Mouse (Mus musculus): Measurements from ENCODE around the gene Wdr92. TPM values are rescaled to one million over a fixed set of nuclear protein-coding genes. Genes with fewer than 3 reads are reported as not detected.

Wdr92 gene
- polyA plus RNA-seq, 1 experiment from 2014 or later, result 29.4 TPM

- Histone ChIP-seq H3K36me3 (ENCODE audit: control insufficient read depth, insufficient read depth, low read length) (no peaks in the 10 kb centered on the region; the same call in 1 of the 2 replicates), H3K9ac (replicated peaks; ENCODE audit: low read depth, low read length) (no peak overlapping the region), H3K4me3 (ENCODE audit: low read depth, low read length) (no peak overlapping the region), H3K27ac (ENCODE audit: low read length) (no peak overlapping the region), H3K4me1 (ENCODE audit: control insufficient read depth, insufficient read depth, low read length) (peaks cover 16% of the 10 kb centered on the region; the same call in 1 of the 2 replicates), H3K9me3 (ENCODE audit: control insufficient read depth, low read depth, low read length) (peaks cover 5% of the 10 kb centered on the region; the same call in 1 of the 2 replicates), H3K27me3 (ENCODE audit: control insufficient read depth, insufficient read depth, low read length) (no peaks in the 10 kb centered on the region), H3K4me2 (replicated peaks; ENCODE audit: low read depth, low read length) (no peak overlapping the region)
- ATAC-seq (ENCODE audit: insufficient number of reproducible peaks, insufficient read depth, low FRiP score, low read depth), result no peak
- WGBS, result 53% methylated on average over 2 of the region's 2 CpGs
Observed at GRCm38 (mm10) chr11:17169262-17169661, 12.6 kb upstream of the Wdr92 start.

GRCm38 (mm10) chr11:17170938-17171729 is 10.8 kb upstream of the Wdr92 start:
- Histone ChIP-seq H3K4me3 (ENCODE audit: low read depth, low read length) (no peak overlapping the region), H3K9ac (replicated peaks; ENCODE audit: low read depth, low read length) (no peak overlapping the region), H3K4me2 (replicated peaks; ENCODE audit: low read depth, low read length) (no peak overlapping the region), H3K27ac (ENCODE audit: low read length) (no peak overlapping the region), H3K36me3 (ENCODE audit: control insufficient read depth, insufficient read depth, low read length) (no peaks in the 10 kb centered on the region; the same call in 1 of the 2 replicates), H3K4me1 (ENCODE audit: control insufficient read depth, insufficient read depth, low read length) (peaks cover 12% of the 10 kb centered on the region; the same call in 1 of the 2 replicates), H3K27me3 (ENCODE audit: control insufficient read depth, insufficient read depth, low read length) (no peaks in the 10 kb centered on the region), H3K9me3 (ENCODE audit: control insufficient read depth, low read depth, low read length) (peaks cover 10% of the 10 kb centered on the region; the same call in 1 of the 2 replicates)
- no peak for ATAC-seq (ENCODE audit: insufficient number of reproducible peaks, insufficient read depth, low FRiP score, low read depth)
- 95% methylated on average over 1 of the region's 1 CpGs for WGBS

- no peak overlapping the region for H3K4me2 ChIP-seq (replicated peaks; ENCODE audit: low read depth, low read length)
- no peak overlapping the region for H3K27ac ChIP-seq (ENCODE audit: low read length)
- ATAC-seq (ENCODE audit: insufficient number of reproducible peaks, insufficient read depth, low FRiP score, low read depth), result no peak
- H3K27me3 ChIP-seq (ENCODE audit: control insufficient read depth, insufficient read depth, low read length), result no peaks in the 10 kb centered on the region
- H3K36me3 ChIP-seq (ENCODE audit: control insufficient read depth, insufficient read depth, low read length), result no peaks in the 10 kb centered on the region; the same call in 1 of the 2 replicates
- H3K4me3 ChIP-seq (ENCODE audit: low read depth, low read length), result no peak overlapping the region
- WGBS, result 94% methylated on average over 4 of the region's 4 CpGs
- H3K4me1 ChIP-seq (ENCODE audit: control insufficient read depth, insufficient read depth, low read length), result peaks cover 12% of the 10 kb centered on the region; the same call in 1 of the 2 replicates
- H3K9ac ChIP-seq (replicated peaks; ENCODE audit: low read depth, low read length), result no peak overlapping the region
- H3K9me3 ChIP-seq (ENCODE audit: control insufficient read depth, low read depth, low read length), result peaks cover 10% of the 10 kb centered on the region; the same call in 1 of the 2 replicates
Observed at GRCm38 (mm10) chr11:17172300-17172699, 9.6 kb upstream of the Wdr92 start.

GRCm38 (mm10) chr11:17176638-17177037 is 5.3 kb upstream of the Wdr92 start:
- no peak overlapping the region for H3K4me3 ChIP-seq (ENCODE audit: low read depth, low read length)
- no peaks in the 10 kb centered on the region for H3K27me3 ChIP-seq (ENCODE audit: control insufficient read depth, insufficient read depth, low read length)
- H3K9me3 ChIP-seq (ENCODE audit: control insufficient read depth, low read depth, low read length), result peaks cover 10% of the 10 kb centered on the region; the same call in 1 of the 2 replicates
- no peaks in the 10 kb centered on the region for H3K4me1 ChIP-seq (ENCODE audit: control insufficient read depth, insufficient read depth, low read length)
- H3K9ac ChIP-seq (replicated peaks; ENCODE audit: low read depth, low read length), result no peak overlapping the region
- H3K36me3 ChIP-seq (ENCODE audit: control insufficient read depth, insufficient read depth, low read length), result no peaks in the 10 kb centered on the region; the same call in 1 of the 2 replicates
- ATAC-seq (ENCODE audit: insufficient number of reproducible peaks, insufficient read depth, low FRiP score, low read depth), result no peak
- WGBS, result 96% methylated on average over 1 of the region's 1 CpGs
- H3K4me2 ChIP-seq (replicated peaks; ENCODE audit: low read depth, low read length), result no peak overlapping the region
- H3K27ac ChIP-seq (ENCODE audit: low read length), result no peak overlapping the region

GRCm38 (mm10) chr11:17180753-17181152 is 1.2 kb upstream of the Wdr92 start:
- H3K4me3 ChIP-seq (ENCODE audit: low read depth, low read length), result no peak overlapping the region
- no peaks in the 10 kb centered on the region for H3K9me3 ChIP-seq (ENCODE audit: control insufficient read depth, low read depth, low read length)
- H3K4me2 ChIP-seq (replicated peaks; ENCODE audit: low read depth, low read length), result no peak overlapping the region
- 79% methylated on average over 3 of the region's 3 CpGs for WGBS
- no peaks in the 10 kb centered on the region for H3K27me3 ChIP-seq (ENCODE audit: control insufficient read depth, insufficient read depth, low read length)
- H3K9ac ChIP-seq (replicated peaks; ENCODE audit: low read depth, low read length), result no peak overlapping the region
- ATAC-seq (ENCODE audit: insufficient number of reproducible peaks, insufficient read depth, low FRiP score, low read depth), result no peak
- no peaks in the 10 kb centered on the region for H3K36me3 ChIP-seq (ENCODE audit: control insufficient read depth, insufficient read depth, low read length)
- no peak overlapping the region for H3K27ac ChIP-seq (ENCODE audit: low read length)
- no peaks in the 10 kb centered on the region for H3K4me1 ChIP-seq (ENCODE audit: control insufficient read depth, insufficient read depth, low read length)

- Histone ChIP-seq H3K9ac (replicated peaks; ENCODE audit: low read depth, low read length) (no peak overlapping the region), H3K4me1 (ENCODE audit: control insufficient read depth, insufficient read depth, low read length) (no peaks in the 10 kb centered on the region), H3K36me3 (ENCODE audit: control insufficient read depth, insufficient read depth, low read length) (no peaks in the 10 kb centered on the region), H3K27ac (ENCODE audit: low read length) (no peak overlapping the region), H3K4me3 (ENCODE audit: low read depth, low read length) (no peak overlapping the region), H3K4me2 (replicated peaks; ENCODE audit: low read depth, low read length) (no peak overlapping the region), H3K9me3 (ENCODE audit: control insufficient read depth, low read depth, low read length) (no peaks in the 10 kb centered on the region), H3K27me3 (ENCODE audit: control insufficient read depth, insufficient read depth, low read length) (no peaks in the 10 kb centered on the region)
- ATAC-seq (ENCODE audit: insufficient number of reproducible peaks, insufficient read depth, low FRiP score, low read depth), result no peak
- WGBS, result 89% methylated on average over 2 of the region's 2 CpGs
Observed at GRCm38 (mm10) chr11:17183165-17183564, 1.3 kb downstream of the Wdr92 start.

GRCm38 (mm10) chr11:17187649-17188048 is 5.7 kb downstream of the Wdr92 start:
- Histone ChIP-seq H3K27ac (ENCODE audit: low read length) (no peak overlapping the region), H3K4me3 (ENCODE audit: low read depth, low read length) (no peak overlapping the region), H3K4me1 (ENCODE audit: control insufficient read depth, insufficient read depth, low read length) (no peaks in the 10 kb centered on the region), H3K9me3 (ENCODE audit: control insufficient read depth, low read depth, low read length) (no peaks in the 10 kb centered on the region), H3K4me2 (replicated peaks; ENCODE audit: low read depth, low read length) (no peak overlapping the region), H3K27me3 (ENCODE audit: control insufficient read depth, insufficient read depth, low read length) (no peaks in the 10 kb centered on the region), H3K36me3 (ENCODE audit: control insufficient read depth, insufficient read depth, low read length) (no peaks in the 10 kb centered on the region), H3K9ac (replicated peaks; ENCODE audit: low read depth, low read length) (no peak overlapping the region)
- no peak for ATAC-seq (ENCODE audit: insufficient number of reproducible peaks, insufficient read depth, low FRiP score, low read depth)
- 79% methylated on average over 3 of the region's 3 CpGs for WGBS

- Histone ChIP-seq H3K27ac (ENCODE audit: low read length) (no peak overlapping the region), H3K9ac (replicated peaks; ENCODE audit: low read depth, low read length) (no peak overlapping the region), H3K27me3 (ENCODE audit: control insufficient read depth, insufficient read depth, low read length) (no peaks in the 10 kb centered on the region), H3K4me3 (ENCODE audit: low read depth, low read length) (no peak overlapping the region), H3K36me3 (ENCODE audit: control insufficient read depth, insufficient read depth, low read length) (no peaks in the 10 kb centered on the region; the same call in 1 of the 2 replicates), H3K9me3 (ENCODE audit: control insufficient read depth, low read depth, low read length) (no peaks in the 10 kb centered on the region), H3K4me2 (replicated peaks; ENCODE audit: low read depth, low read length) (no peak overlapping the region), H3K4me1 (ENCODE audit: control insufficient read depth, insufficient read depth, low read length) (no peaks in the 10 kb centered on the region)
- no peak for ATAC-seq (ENCODE audit: insufficient number of reproducible peaks, insufficient read depth, low FRiP score, low read depth)
- WGBS, result 57% methylated on average over 3 of the region's 3 CpGs
Observed at GRCm38 (mm10) chr11:17188786-17189185, 6.9 kb downstream of the Wdr92 start.

All from stomach, embryonic 14.5 days (tissue).